Mouse (Mus musculus) lung, embryonic 16.5 days (tissue): ENCODE data around the gene Trpm1. TPM values are rescaled to one million over a fixed set of nuclear protein-coding genes. Genes with fewer than 3 reads are reported as not detected.

Experiments used
- ATAC-seq: fragments of 200-750 bp; cut with Nextera tagmentation; 2 replicates; pipeline ENCODE4 v1.8.0; 2017; ENCODE audit warnings: low read depth, mild to moderate bottlenecking, moderate library complexity
- H3K27ac ChIP-seq: fragments of 300-500 bp; sonication (generic); 2 replicates; pipeline ENCODE4 v1.5.1; 2014; ENCODE audit warnings: mild to moderate bottlenecking, control low read depth, low read length
- H3K27me3 ChIP-seq: fragments of 300-500 bp; sonication (generic); 2 replicates; pipeline ENCODE4 v1.6.1; 2014; ENCODE audit warnings: low read depth, low read length, mixed read lengths; ENCODE audit not compliant: control insufficient read depth, insufficient read depth
- H3K36me3 ChIP-seq: fragments of 300-500 bp; sonication (generic); 2 replicates; pipeline ENCODE4 v1.6.1; 2014; ENCODE audit warnings: low read length; ENCODE audit not compliant: control insufficient read depth, insufficient read depth
- H3K4me1 ChIP-seq: fragments of 300-500 bp; sonication (generic); replicated peaks from 2 replicates; pipeline ENCODE4 v1.6.1; 2014; ENCODE audit warnings: low read length, mixed read lengths; ENCODE audit not compliant: control insufficient read depth, insufficient read depth
- H3K4me2 ChIP-seq: fragments of 300-500 bp; sonication (generic); 2 replicates; pipeline ENCODE4 v1.6.1; 2014; ENCODE audit warnings: low read depth, low read length, control low read depth
- H3K4me3 ChIP-seq: fragments of 300-500 bp; sonication (generic); 2 replicates; pipeline ENCODE4 v1.5.1; 2014; ENCODE audit warnings: mild to moderate bottlenecking, low read length, control low read depth
- H3K9ac ChIP-seq: fragments of 300-500 bp; sonication (generic); 2 replicates; pipeline ENCODE4 v1.6.1; 2014; ENCODE audit warnings: low read length, control low read depth
- H3K9me3 ChIP-seq: fragments of 300-500 bp; sonication (generic); 2 replicates; pipeline ENCODE4 v1.6.1; 2016; ENCODE audit warnings: low read length; ENCODE audit not compliant: control insufficient read depth
- whole genome bisulfite sequencing: fragments of 180-500 bp; shearing (Covaris S2); extraction: QIAGEN DNeasy Blood & Tissue Kit; methylation state at CpG from one replicate; pipeline ENCODE4 v1.1.7; 2014; 5-methylcytosine and 5-hydroxymethylcytosine counted together
- polyA plus RNA-seq: library from polyadenylated mRNA; unstranded; fragments of >200 nt; fragmentation: Nextera tagmentation; extraction: Ambion mirVana; gene quantifications from 2 replicates; pipeline ENCODE4 v1.2.1, GENCODE M21; 2015

Gene Trpm1
- polyA plus RNA-seq, 1 experiment from 2014 or later: 0.10 TPM

- Histone ChIP-seq H3K27me3 (no peaks in the 10 kb centered on the region), H3K27ac (peak within 1 kb of the TSS; percentile 85), H3K9ac (peak within 1 kb of the TSS; percentile 94), H3K4me1 (no peaks in the 10 kb centered on the region), H3K36me3 (no peaks in the 10 kb centered on the region; the same call in 1 of the 2 replicates), H3K9me3 (no peaks in the 10 kb centered on the region), H3K4me2 (peak within 1 kb of the TSS; percentile 76), H3K4me3 (peak within 1 kb of the TSS; percentile 92)
- ATAC-seq: peak; percentile 99
- WGBS: under 1% methylated on average over 59 of the region's 77 CpGs
Measured at GRCm38 (mm10) chr7:64287414-64288091, 133.9 kb downstream of the Trpm1 start, which contains the start of gene Mtmr10. Gene Mtmr10, plus strand, starts transcription at chr7:64287653.

GRCm38 (mm10) chr7:64289416-64289815, 135.8 kb downstream of the Trpm1 start:
- no peak overlapping the region for H3K9ac ChIP-seq
- no peaks in the 10 kb centered on the region for H3K9me3 ChIP-seq
- H3K4me2 ChIP-seq: no peak overlapping the region
- ATAC-seq: no peak
- WGBS: 87% methylated on average over 7 of the region's 7 CpGs
- H3K27ac ChIP-seq: no peak overlapping the region
- H3K4me3 ChIP-seq: no peak overlapping the region
- H3K27me3 ChIP-seq: no peaks in the 10 kb centered on the region
- H3K36me3 ChIP-seq: no peaks in the 10 kb centered on the region; the same call in 1 of the 2 replicates
- no peaks in the 10 kb centered on the region for H3K4me1 ChIP-seq

GRCm38 (mm10) chr7:64290431-64290830, 136.8 kb downstream of the Trpm1 start:
- H3K4me2 ChIP-seq: no peak overlapping the region
- H3K27ac ChIP-seq: no peak overlapping the region
- H3K36me3 ChIP-seq: no peaks in the 10 kb centered on the region; the same call in 1 of the 2 replicates
- no peaks in the 10 kb centered on the region for H3K9me3 ChIP-seq
- no peak for ATAC-seq
- H3K9ac ChIP-seq: no peak overlapping the region
- WGBS: 84% methylated on average over 6 of the region's 6 CpGs
- no peak overlapping the region for H3K4me3 ChIP-seq
- H3K27me3 ChIP-seq: no peaks in the 10 kb centered on the region
- H3K4me1 ChIP-seq: peaks cover 5% of the 10 kb centered on the region

DNA sequence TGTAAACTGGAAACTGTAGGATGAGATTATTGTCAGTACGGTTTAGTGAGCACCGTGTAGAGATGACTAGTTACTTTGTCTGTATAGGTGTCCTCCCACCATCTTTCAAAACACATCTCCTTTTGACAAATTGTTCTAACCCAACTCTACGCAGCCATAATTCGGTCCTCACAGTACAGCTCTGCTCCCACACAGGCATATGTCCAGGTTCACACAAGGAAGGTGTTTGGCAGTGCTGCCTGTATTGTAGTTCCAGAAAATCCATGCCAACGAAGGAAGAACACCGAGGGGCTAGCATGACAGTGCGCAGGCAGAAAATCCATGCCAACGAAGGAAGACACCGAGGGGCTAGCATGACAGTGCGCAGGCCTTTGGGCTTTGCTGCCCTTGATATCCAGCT, 138.1 kb downstream of the Trpm1 start:
- Histone ChIP-seq H3K27me3 (no peaks in the 10 kb centered on the region), H3K4me3 (no peak overlapping the region), H3K9me3 (no peaks in the 10 kb centered on the region), H3K4me2 (no peak overlapping the region), H3K27ac (no peak overlapping the region), H3K36me3 (no peaks in the 10 kb centered on the region; the same call in 1 of the 2 replicates), H3K4me1 (peaks cover 14% of the 10 kb centered on the region), H3K9ac (no peak overlapping the region)
- 90% methylated on average over 10 of the region's 10 CpGs for WGBS
- ATAC-seq: no peak

- peaks cover 5% of the 10 kb centered on the region for H3K36me3 ChIP-seq
- no peaks in the 10 kb centered on the region for H3K27me3 ChIP-seq
- 27% methylated on average over 5 of the region's 5 CpGs for WGBS
- H3K4me1 ChIP-seq: peaks cover 17% of the 10 kb centered on the region
- H3K4me3 ChIP-seq: no peak overlapping the region
- peak; percentile 70 for ATAC-seq
- H3K9ac ChIP-seq: no peak overlapping the region
- no peak overlapping the region for H3K4me2 ChIP-seq
- peak overlapping the region; percentile 12; the same call in 1 of the 2 replicates for H3K27ac ChIP-seq
- H3K9me3 ChIP-seq: no peaks in the 10 kb centered on the region
Measured at GRCm38 (mm10) chr7:64296286-64297010, 142.8 kb downstream of the Trpm1 start.

GRCm38 (mm10) chr7:64310241-64310640, 156.6 kb downstream of the Trpm1 start:
- no peaks in the 10 kb centered on the region for H3K9me3 ChIP-seq
- peaks cover 7% of the 10 kb centered on the region for H3K36me3 ChIP-seq
- no peak overlapping the region for H3K4me3 ChIP-seq
- H3K4me1 ChIP-seq: no peaks in the 10 kb centered on the region
- no peak overlapping the region for H3K27ac ChIP-seq
- H3K9ac ChIP-seq: no peak overlapping the region
- no peaks in the 10 kb centered on the region for H3K27me3 ChIP-seq
- no peak for ATAC-seq
- 83% methylated on average over 7 of the region's 7 CpGs for WGBS
- H3K4me2 ChIP-seq: no peak overlapping the region

DNA sequence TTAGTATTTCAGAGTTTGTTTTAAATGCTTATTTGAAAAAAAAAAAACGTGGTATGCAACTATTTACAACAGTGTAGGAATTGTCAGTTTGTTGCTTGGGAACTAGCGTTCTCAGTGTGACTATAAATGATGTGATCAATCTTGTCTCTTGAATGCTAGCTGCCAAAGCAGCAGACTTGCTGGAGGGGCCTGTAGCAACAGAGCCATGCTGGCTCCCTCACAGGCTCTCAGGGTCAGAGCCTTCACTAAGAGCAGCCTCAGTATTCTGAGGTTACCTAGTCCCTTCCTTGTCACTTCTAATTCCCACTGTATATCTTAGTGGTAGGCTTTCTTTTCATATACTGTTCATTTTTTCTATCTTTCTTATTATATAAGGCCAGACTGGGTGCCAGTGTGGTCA, 157.1 kb downstream of the Trpm1 start:
- ATAC-seq: no peak
- Histone ChIP-seq H3K4me3 (no peak overlapping the region), H3K27me3 (no peaks in the 10 kb centered on the region), H3K4me1 (no peaks in the 10 kb centered on the region), H3K9ac (no peak overlapping the region), H3K36me3 (peaks cover 7% of the 10 kb centered on the region), H3K4me2 (no peak overlapping the region), H3K27ac (no peak overlapping the region), H3K9me3 (no peaks in the 10 kb centered on the region)
- WGBS: 65% methylated on average over 2 of the region's 2 CpGs

- no peak overlapping the region for H3K9ac ChIP-seq
- H3K27me3 ChIP-seq: no peaks in the 10 kb centered on the region
- ATAC-seq: no peak
- H3K4me1 ChIP-seq: no peaks in the 10 kb centered on the region
- WGBS: 69% methylated on average over 7 of the region's 7 CpGs
- no peak overlapping the region for H3K4me2 ChIP-seq
- H3K36me3 ChIP-seq: peaks cover 10% of the 10 kb centered on the region; the same call in 1 of the 2 replicates
- no peak overlapping the region for H3K27ac ChIP-seq
- no peaks in the 10 kb centered on the region for H3K9me3 ChIP-seq
- H3K4me3 ChIP-seq: no peak overlapping the region
Measured at GRCm38 (mm10) chr7:64312811-64313210, 159.2 kb downstream of the Trpm1 start.
